Mouse (Mus musculus) stomach, postnatal 0 days (tissue): ENCODE data around the gene Ifit1bl2.

Experiments used
- CTCF ChIP-seq: IDR thresholded peaks from 2 replicates; pipeline ENCODE4 v1.5.1; 2016; ENCODE audit warnings: antibody characterized with exemption, low read depth, mild to moderate bottlenecking, moderate library complexity
- EP300 ChIP-seq: optimal IDR thresholded peaks from 2 replicates; pipeline ENCODE3; 2016; ENCODE audit warnings: antibody characterized with exemption

- TF ChIP-seq CTCF (no peak), EP300 (no peak)
Observed at GRCm38 (mm10) chr19:34569896-34570476, 70.6 kb downstream of the Ifit1bl2 start.
